Mouse (Mus musculus): ENCODE results near the gene Kpna4.

Kpna4 gene

DNA sequence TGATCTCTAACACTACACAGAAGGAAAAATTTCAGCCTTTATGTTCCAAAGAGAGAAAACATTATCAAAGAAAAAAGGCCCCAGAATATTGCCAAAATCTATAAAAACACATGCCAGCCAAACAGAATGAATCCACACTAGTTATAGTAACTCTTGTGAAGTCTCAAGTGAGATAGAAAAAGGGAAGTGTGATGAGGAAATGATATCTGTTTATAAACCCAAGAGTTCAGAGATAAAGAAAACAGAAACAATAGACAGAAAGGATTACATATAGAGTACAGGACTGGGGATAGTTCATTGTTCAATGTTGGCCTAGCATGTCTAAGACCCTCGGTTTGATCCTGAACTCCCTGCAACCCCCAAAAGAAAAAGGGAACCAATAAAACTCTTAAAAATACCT lies 64.1 kb downstream of the Kpna4 start:
- no peaks in the 10 kb centered on the region for H3K36me3 ChIP-seq (ENCODE audit: insufficient read depth, low read length)
- TF ChIP-seq NANOG (IDR thresholded peaks at IDR 0.05; ENCODE audit: borderline replicate concordance, low read length), result no peak
- H3K9me3 ChIP-seq (ENCODE audit: low read length), result no peaks in the 10 kb centered on the region
- 0 out of 2 replicates have a peak, but pooled peaks cover 2% of the 10 kb centered on the region for H3K27me3 ChIP-seq (ENCODE audit: insufficient read depth, low read length)
- H3K4me1 ChIP-seq (replicated peaks; ENCODE audit: low read depth, low read length), result no peaks in the 10 kb centered on the region
- no peak overlapping the region for H3K4me3 ChIP-seq (replicated peaks; ENCODE audit: low read length)

DNA sequence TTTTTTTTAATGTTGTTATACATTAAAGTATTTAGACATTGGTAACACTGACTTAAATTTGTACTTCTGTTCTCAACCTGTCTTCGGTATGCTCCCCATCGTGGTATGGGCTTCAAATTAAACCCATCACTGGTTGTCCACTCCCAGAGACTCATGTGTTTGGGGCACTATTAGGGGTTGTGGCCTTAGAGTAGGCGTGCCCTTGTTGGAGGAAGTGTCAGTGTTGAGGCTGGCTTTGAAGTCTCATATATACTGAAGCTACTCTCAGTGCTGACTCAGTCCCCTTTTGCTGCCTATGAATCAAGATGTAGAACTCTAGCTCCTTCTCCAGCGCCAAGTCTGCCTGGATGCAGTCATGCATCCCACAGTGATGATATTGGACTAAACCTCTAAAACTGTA lies 66.2 kb downstream of the Kpna4 start:
- H3K4me3 ChIP-seq (replicated peaks; ENCODE audit: low read length), result no peak overlapping the region
- TF ChIP-seq CTCF (conservative IDR thresholded peaks at IDR 0.05; ENCODE audit: low read length) (no peak), POU5F1 (IDR thresholded peaks at IDR 0.05; ENCODE audit: borderline replicate concordance, low read length) (no peak), NANOG (IDR thresholded peaks at IDR 0.05; ENCODE audit: borderline replicate concordance, low read length) (no peak)

DNA sequence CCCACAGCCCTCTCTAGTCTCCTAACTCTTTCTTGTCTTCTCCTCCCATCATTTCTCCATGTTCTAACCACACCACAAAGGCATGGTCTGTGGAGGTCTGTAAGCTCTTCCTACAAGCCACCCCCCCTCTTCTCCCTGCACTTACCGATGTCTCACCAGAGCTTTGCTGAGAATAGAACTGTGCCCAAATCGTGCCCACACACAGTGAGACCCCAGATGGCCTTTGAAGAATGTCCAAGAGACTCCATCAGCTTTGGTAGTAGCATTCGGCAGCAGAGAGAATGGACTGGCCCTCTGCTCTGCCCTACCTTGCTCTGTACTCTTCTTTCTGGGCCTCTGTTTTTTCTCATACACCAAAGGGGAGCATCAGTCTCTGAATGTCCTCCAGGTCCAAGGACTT lies 71.0 kb downstream of the Kpna4 start:
- Histone ChIP-seq H3K4me3 (replicated peaks; ENCODE audit: low read length) (no peak overlapping the region), H3K27me3 (ENCODE audit: insufficient read depth, low read length) (peaks cover 7% of the 10 kb centered on the region; the same call in 1 of the 2 replicates), H3K9me3 (ENCODE audit: low read length) (no peaks in the 10 kb centered on the region), H3K4me1 (replicated peaks; ENCODE audit: low read depth, low read length) (peaks cover 6% of the 10 kb centered on the region; the same call in 1 of the 2 replicates), H3K36me3 (ENCODE audit: insufficient read depth, low read length) (no peaks in the 10 kb centered on the region)
- TF ChIP-seq NANOG (IDR thresholded peaks at IDR 0.05; ENCODE audit: borderline replicate concordance, low read length), result no peak
- TF ChIP-seq CTCF (conservative IDR thresholded peaks at IDR 0.05; ENCODE audit: low read length), result no peak
- TF ChIP-seq POU5F1 (IDR thresholded peaks at IDR 0.05; ENCODE audit: borderline replicate concordance, low read length), result no peak

More for the DNA sequence above, 66.2 kb downstream of the Kpna4 start:
- H3K27me3 ChIP-seq (ENCODE audit: insufficient read depth, low read length), result peaks cover 2% of the 10 kb centered on the region; the same call in 1 of the 2 replicates
- H3K36me3 ChIP-seq (ENCODE audit: insufficient read depth, low read length), result no peaks in the 10 kb centered on the region
- H3K4me1 ChIP-seq (replicated peaks; ENCODE audit: low read depth, low read length), result no peaks in the 10 kb centered on the region
- no peaks in the 10 kb centered on the region for H3K9me3 ChIP-seq (ENCODE audit: low read length)

DNA sequence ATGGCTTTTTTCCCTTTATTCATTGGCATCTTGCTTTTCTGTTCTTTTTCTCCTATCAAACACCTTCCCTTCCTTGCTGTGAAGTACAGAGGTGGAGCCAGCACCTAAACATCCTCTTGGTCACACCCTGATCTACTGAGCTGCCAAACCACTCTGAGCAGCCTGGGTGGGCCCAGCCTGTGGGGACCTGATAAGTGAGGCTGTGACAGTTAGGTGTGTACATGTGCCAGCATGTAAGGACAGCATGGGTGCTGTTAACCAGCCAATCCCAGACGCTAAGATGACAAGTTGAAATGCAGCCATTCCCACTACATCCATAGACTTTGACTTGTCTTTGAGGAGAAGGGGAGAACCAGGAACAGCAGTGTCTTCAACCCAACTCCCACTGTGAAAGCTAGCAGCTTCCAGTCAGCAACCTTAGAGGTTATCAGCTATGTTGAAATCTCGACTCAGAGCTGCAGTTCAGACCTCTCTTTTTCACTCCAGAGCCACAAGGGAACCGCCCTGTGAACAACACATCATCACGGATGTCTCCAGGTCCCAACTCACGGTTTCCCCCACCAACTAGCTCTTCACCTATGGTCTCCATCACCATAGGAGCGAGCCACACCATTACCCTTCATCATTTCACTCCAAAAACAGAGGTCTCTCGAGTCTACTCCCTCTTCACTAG lies 72.0 kb downstream of the Kpna4 start:
- Histone ChIP-seq H3K27me3 (ENCODE audit: insufficient read depth, low read length) (peaks cover 7% of the 10 kb centered on the region; the same call in 1 of the 2 replicates), H3K9me3 (ENCODE audit: low read length) (no peaks in the 10 kb centered on the region), H3K4me1 (replicated peaks; ENCODE audit: low read depth, low read length) (peaks cover 6% of the 10 kb centered on the region; the same call in 1 of the 2 replicates), H3K4me3 (replicated peaks; ENCODE audit: low read length) (no peak overlapping the region), H3K36me3 (ENCODE audit: insufficient read depth, low read length) (no peaks in the 10 kb centered on the region)
- TF ChIP-seq POU5F1 (IDR thresholded peaks at IDR 0.05; ENCODE audit: borderline replicate concordance, low read length), result no peak
- TF ChIP-seq CTCF (conservative IDR thresholded peaks at IDR 0.05; ENCODE audit: low read length), result no peak
- TF ChIP-seq NANOG (IDR thresholded peaks at IDR 0.05; ENCODE audit: borderline replicate concordance, low read length), result no peak

DNA sequence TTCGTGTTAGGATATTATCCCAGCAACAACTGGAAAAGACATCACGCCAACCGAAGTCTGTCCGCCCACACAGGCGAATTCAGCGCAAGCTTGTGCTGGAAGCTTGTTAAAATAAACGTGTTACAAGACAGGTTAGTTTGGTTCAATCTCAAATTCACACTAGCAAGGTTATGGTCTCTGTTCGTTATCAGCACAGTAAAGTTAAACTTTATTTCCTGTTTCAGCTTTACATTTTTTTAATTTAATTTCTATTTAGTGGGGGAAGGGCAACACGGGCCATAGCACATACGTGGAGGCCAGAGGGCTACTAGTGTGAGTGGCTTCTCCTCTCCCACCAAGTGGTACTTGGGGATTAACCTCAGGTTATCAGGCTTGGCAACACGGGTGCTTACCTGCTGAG lies 75.0 kb downstream of the Kpna4 start:
- TF ChIP-seq POU5F1 (IDR thresholded peaks at IDR 0.05; ENCODE audit: borderline replicate concordance, low read length) (no peak), NANOG (IDR thresholded peaks at IDR 0.05; ENCODE audit: borderline replicate concordance, low read length) (no peak), CTCF (conservative IDR thresholded peaks at IDR 0.05; ENCODE audit: low read length) (no peak)
- Histone ChIP-seq H3K4me1 (replicated peaks; ENCODE audit: low read depth, low read length) (peaks cover 8% of the 10 kb centered on the region; the same call in 1 of the 2 replicates), H3K27me3 (ENCODE audit: insufficient read depth, low read length) (peaks cover 7% of the 10 kb centered on the region; the same call in 1 of the 2 replicates), H3K9me3 (ENCODE audit: low read length) (no peaks in the 10 kb centered on the region), H3K4me3 (replicated peaks; ENCODE audit: low read length) (peak overlapping the region; percentile 4; the same call in 1 of the 2 replicates), H3K36me3 (ENCODE audit: insufficient read depth, low read length) (no peaks in the 10 kb centered on the region)

DNA sequence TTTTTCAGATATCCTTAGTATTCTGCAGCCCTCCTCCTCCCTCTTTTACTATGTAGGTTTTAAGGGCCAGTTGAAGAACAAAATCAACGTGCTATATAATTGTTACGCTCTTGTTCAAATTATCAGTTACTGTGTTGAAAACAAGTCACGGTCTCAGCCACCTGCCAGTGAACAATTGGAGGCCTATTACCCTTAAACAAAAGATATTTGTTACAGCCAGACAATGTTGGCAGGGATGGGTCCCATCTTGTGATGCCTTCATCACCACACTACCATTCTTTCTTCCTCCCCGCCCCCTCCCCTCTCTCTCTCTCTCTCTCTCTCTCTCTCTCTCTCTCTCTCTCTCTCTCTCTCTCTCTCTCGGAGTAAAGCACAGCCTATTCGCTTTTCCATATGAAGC lies 77.9 kb downstream of the Kpna4 start:
- TF ChIP-seq CTCF (conservative IDR thresholded peaks at IDR 0.05; ENCODE audit: low read length) (no peak), POU5F1 (IDR thresholded peaks at IDR 0.05; ENCODE audit: borderline replicate concordance, low read length) (no peak), NANOG (IDR thresholded peaks at IDR 0.05; ENCODE audit: borderline replicate concordance, low read length) (no peak)
- Histone ChIP-seq H3K9me3 (ENCODE audit: low read length) (no peaks in the 10 kb centered on the region), H3K36me3 (ENCODE audit: insufficient read depth, low read length) (no peaks in the 10 kb centered on the region), H3K27me3 (ENCODE audit: insufficient read depth, low read length) (0 out of 2 replicates have a peak, but pooled peaks cover 2% of the 10 kb centered on the region), H3K4me3 (replicated peaks; ENCODE audit: low read length) (no peak overlapping the region), H3K4me1 (replicated peaks; ENCODE audit: low read depth, low read length) (peaks cover 26% of the 10 kb centered on the region)

DNA sequence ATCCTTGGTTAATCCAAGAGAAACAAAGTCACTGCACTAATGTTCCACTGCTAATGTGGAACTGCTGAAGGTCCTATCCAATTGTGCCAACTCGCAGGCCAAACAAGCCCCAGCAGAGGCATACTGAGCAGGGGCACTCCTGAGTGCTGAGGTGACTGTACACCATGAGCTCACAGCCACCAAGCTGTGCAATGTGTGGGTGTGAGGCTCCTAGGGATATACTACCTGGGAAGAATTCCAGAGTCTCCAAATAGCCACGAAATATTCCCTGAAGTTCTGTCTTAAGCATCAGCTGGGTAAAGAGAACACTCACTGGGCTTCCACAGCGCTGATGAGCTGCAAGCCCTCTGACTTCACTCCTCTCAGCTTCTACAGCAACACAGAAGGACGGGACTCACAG lies 79.2 kb downstream of the Kpna4 start:
- no peak overlapping the region for H3K4me3 ChIP-seq (replicated peaks; ENCODE audit: low read length)
- H3K27me3 ChIP-seq (ENCODE audit: insufficient read depth, low read length), result 0 out of 2 replicates have a peak, but pooled peaks cover 2% of the 10 kb centered on the region
- no peak for TF ChIP-seq NANOG (IDR thresholded peaks at IDR 0.05; ENCODE audit: borderline replicate concordance, low read length)
- TF ChIP-seq CTCF (conservative IDR thresholded peaks at IDR 0.05; ENCODE audit: low read length), result no peak
- TF ChIP-seq POU5F1 (IDR thresholded peaks at IDR 0.05; ENCODE audit: borderline replicate concordance, low read length), result no peak
- H3K9me3 ChIP-seq (ENCODE audit: low read length), result no peaks in the 10 kb centered on the region
- H3K36me3 ChIP-seq (ENCODE audit: insufficient read depth, low read length), result peaks cover 7% of the 10 kb centered on the region
- H3K4me1 ChIP-seq (replicated peaks; ENCODE audit: low read depth, low read length), result peaks cover 33% of the 10 kb centered on the region

DNA sequence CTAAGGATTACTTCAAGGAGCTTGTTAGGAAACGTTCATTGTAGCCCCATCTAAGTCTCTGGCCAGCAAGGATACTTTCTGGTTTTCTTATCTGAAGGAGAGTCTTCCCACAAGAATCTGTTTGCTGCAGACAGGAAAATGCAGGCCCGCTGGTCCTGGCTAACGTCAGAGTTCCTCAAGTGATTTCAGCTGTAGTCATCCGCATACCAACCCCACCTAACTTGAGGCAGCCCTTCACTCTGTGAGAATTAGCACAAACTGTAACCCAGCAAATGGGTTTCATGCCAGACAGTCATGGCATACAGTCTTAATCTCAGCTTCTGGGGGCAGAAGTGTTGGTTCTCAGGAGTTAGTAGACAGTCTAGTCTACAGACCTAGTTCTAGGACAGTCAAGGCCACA lies 80.4 kb downstream of the Kpna4 start:
- Histone ChIP-seq H3K27me3 (ENCODE audit: insufficient read depth, low read length) (0 out of 2 replicates have a peak, but pooled peaks cover 2% of the 10 kb centered on the region), H3K36me3 (ENCODE audit: insufficient read depth, low read length) (peaks cover 15% of the 10 kb centered on the region), H3K9me3 (ENCODE audit: low read length) (no peaks in the 10 kb centered on the region), H3K4me1 (replicated peaks; ENCODE audit: low read depth, low read length) (peaks cover 38% of the 10 kb centered on the region), H3K4me3 (replicated peaks; ENCODE audit: low read length) (no peak overlapping the region)
- TF ChIP-seq POU5F1 (IDR thresholded peaks at IDR 0.05; ENCODE audit: borderline replicate concordance, low read length) (no peak), CTCF (conservative IDR thresholded peaks at IDR 0.05; ENCODE audit: low read length) (no peak), NANOG (IDR thresholded peaks at IDR 0.05; ENCODE audit: borderline replicate concordance, low read length) (no peak)

Data from E14TG2a.4 (cell line).